Mouse (Mus musculus) liver, embryonic 13.5 days (tissue): Measurements from ENCODE around the gene Ccnjl. TPM values are rescaled to one million over a fixed set of nuclear protein-coding genes. Genes with fewer than 3 reads are reported as not detected.

Experiments used
- ATAC-seq: fragments of 200-750 bp; cut with Nextera tagmentation; 2 replicates; pipeline ENCODE4 v1.8.0; 2017; ENCODE audit warnings: low read depth, mild to moderate bottlenecking, moderate number of reproducible peaks, moderate library complexity
- DNase-seq: peaks from one replicate; pipeline ENCODE4 v3.0.0; 2022
- H3K27ac ChIP-seq: fragments of 300-500 bp; sonication (generic); 2 replicates; pipeline ENCODE4 v1.5.1; 2015; ENCODE audit warnings: moderate library complexity, mild to moderate bottlenecking, inconsistent platforms
- H3K27me3 ChIP-seq: fragments of 300-500 bp; sonication (generic); 2 replicates; pipeline ENCODE4 v1.6.1; 2015; ENCODE audit warnings: mild to moderate bottlenecking, inconsistent platforms
- H3K36me3 ChIP-seq: fragments of 300-500 bp; sonication (generic); 2 replicates; pipeline ENCODE4 v1.6.1; 2015; ENCODE audit warnings: mild to moderate bottlenecking, inconsistent platforms
- H3K4me1 ChIP-seq: fragments of 300-500 bp; sonication (generic); replicated peaks from 2 replicates; pipeline ENCODE4 v1.6.1; 2015; ENCODE audit warnings: inconsistent platforms
- H3K4me2 ChIP-seq: fragments of 300-500 bp; sonication (generic); 2 replicates; pipeline ENCODE4 v1.6.1; 2015; ENCODE audit warnings: inconsistent platforms, mild to moderate bottlenecking, moderate library complexity
- H3K4me3 ChIP-seq: fragments of 300-500 bp; sonication (generic); replicated peaks from 2 replicates; pipeline ENCODE4 v1.5.1; 2015; ENCODE audit warnings: mild to moderate bottlenecking, inconsistent platforms
- H3K9ac ChIP-seq: fragments of 300-500 bp; sonication (generic); 2 replicates; pipeline ENCODE4 v1.6.1; 2015; ENCODE audit warnings: mild to moderate bottlenecking, inconsistent platforms
- H3K9me3 ChIP-seq: fragments of 300-500 bp; sonication (generic); replicated peaks from 2 replicates; pipeline ENCODE4 v1.6.1; 2016; ENCODE audit warnings: inconsistent platforms
- WGBS: fragments of 180-500 bp; shearing (Covaris S2); methylation state at CpG from one replicate; pipeline ENCODE4 v1.1.7; 2015; ENCODE audit not compliant: insufficient replicate concordance; 5-methylcytosine and 5-hydroxymethylcytosine counted together
- polyA plus RNA-seq: library from polyadenylated mRNA; unstranded; fragments of >200 nt; fragmentation: Nextera tagmentation; extraction: Ambion mirVana; gene quantifications from 2 replicates; pipeline ENCODE4 v1.2.1, GENCODE M21; 2015

Gene Ccnjl
- polyA plus RNA-seq, 1 experiment from 2014 or later, result 2.7 TPM

DNA sequence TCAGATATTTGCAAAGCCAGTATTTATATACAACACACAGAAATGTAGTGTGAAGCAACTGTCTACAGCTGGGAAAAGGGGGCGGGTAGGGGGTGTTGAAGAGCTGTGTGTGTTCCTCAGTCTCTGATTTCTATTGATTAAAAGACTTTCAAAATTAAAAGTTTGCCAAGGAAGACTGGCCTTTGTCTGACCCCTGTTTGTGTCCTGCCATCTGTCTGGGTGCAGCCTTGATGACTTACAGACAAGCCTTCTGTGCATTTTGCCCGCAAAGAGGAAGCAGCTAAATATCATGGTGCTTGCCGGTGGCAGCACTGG lies 46.4 kb downstream of the Ccnjl start:
- H3K27ac ChIP-seq, result 0 out of 2 replicates have a peak overlapping the region, but pooled peaks have one; percentile 21
- H3K4me2 ChIP-seq, result no peak overlapping the region
- WGBS, result 13% methylated on average over 3 of the region's 3 CpGs
- ATAC-seq (no peak), DNase-seq (no peak)
- H3K9ac ChIP-seq, result no peak overlapping the region
- no peak overlapping the region for H3K4me3 ChIP-seq
- peaks cover 25% of the 10 kb centered on the region for H3K4me1 ChIP-seq
- H3K9me3 ChIP-seq, result no peaks in the 10 kb centered on the region
- H3K36me3 ChIP-seq, result 0 out of 2 replicates have a peak, but pooled peaks cover 3% of the 10 kb centered on the region
- no peaks in the 10 kb centered on the region for H3K27me3 ChIP-seq

- Histone ChIP-seq H3K9ac (no peak overlapping the region), H3K27ac (peak overlapping the region; percentile 21; the same call in 1 of the 2 replicates), H3K9me3 (no peaks in the 10 kb centered on the region), H3K4me1 (peaks cover 23% of the 10 kb centered on the region), H3K4me2 (peak overlapping the region; percentile 10; the same call in 1 of the 2 replicates), H3K27me3 (no peaks in the 10 kb centered on the region), H3K4me3 (no peak overlapping the region), H3K36me3 (0 out of 2 replicates have a peak, but pooled peaks cover 3% of the 10 kb centered on the region)
- WGBS, result 10% methylated on average over 9 of the region's 9 CpGs
- DNase-seq (no peak), ATAC-seq (0 out of 2 replicates have a peak, but pooled peaks have one; percentile 47)
Measured at GRCm38 (mm10) chr11:43575376-43576151, 47.0 kb downstream of the Ccnjl start.

DNA sequence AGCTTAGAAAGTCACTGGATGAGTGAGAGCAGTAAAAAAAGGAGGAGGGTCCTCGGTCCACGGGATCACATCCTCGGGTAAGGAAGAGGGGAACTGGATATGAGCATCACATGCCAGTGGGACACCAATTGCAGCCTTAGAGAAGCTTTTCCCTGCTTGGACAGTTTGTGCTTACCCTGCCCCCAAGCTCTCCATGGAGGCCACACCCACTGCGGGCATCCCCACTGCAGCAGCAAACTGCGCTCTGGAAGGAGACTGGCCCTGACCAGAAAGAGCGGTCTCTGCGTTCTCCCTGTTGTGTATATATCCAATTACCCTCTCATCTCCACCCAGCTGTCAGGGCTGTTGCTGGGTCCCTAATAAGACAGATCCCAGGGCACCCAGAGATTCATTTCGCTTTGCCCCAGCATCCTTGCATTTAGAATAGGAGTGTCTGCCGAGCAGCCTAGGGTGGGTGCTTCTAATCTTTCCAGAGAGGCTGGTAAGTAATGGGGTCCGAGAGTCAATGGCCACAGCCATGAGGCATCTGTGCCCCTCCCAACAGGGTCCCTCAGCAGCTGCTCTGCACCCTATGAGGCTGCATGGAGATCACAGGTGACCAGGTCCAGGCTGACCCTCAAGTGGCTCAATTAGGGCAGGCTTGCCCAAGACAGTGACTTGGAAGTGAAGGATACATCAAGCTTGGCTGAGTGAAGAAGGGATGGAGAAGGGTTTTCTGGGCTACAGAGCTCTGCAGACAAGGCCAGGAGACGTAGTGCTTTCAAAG lies 49.3 kb downstream of the Ccnjl start:
- DNase-seq (no peak), ATAC-seq (no peak)
- Histone ChIP-seq H3K4me2 (no peak overlapping the region), H3K36me3 (0 out of 2 replicates have a peak, but pooled peaks cover 3% of the 10 kb centered on the region), H3K4me1 (peaks cover 20% of the 10 kb centered on the region), H3K4me3 (no peak overlapping the region), H3K9me3 (no peaks in the 10 kb centered on the region), H3K9ac (no peak overlapping the region), H3K27ac (no peak overlapping the region), H3K27me3 (no peaks in the 10 kb centered on the region)
- 65% methylated on average over 11 of the region's 11 CpGs for WGBS

- ATAC-seq (no peak), DNase-seq (no peak)
- no peaks in the 10 kb centered on the region for H3K27me3 ChIP-seq
- H3K4me2 ChIP-seq, result no peak overlapping the region
- WGBS, result 83% methylated on average over 22 of the region's 22 CpGs
- no peak overlapping the region for H3K4me3 ChIP-seq
- no peak overlapping the region for H3K9ac ChIP-seq
- H3K27ac ChIP-seq, result no peak overlapping the region
- H3K9me3 ChIP-seq, result no peaks in the 10 kb centered on the region
- 0 out of 2 replicates have a peak, but pooled peaks cover 5% of the 10 kb centered on the region for H3K36me3 ChIP-seq
- H3K4me1 ChIP-seq, result no peaks in the 10 kb centered on the region
Measured at GRCm38 (mm10) chr11:43585211-43586005, 56.8 kb downstream of the Ccnjl start.

DNA sequence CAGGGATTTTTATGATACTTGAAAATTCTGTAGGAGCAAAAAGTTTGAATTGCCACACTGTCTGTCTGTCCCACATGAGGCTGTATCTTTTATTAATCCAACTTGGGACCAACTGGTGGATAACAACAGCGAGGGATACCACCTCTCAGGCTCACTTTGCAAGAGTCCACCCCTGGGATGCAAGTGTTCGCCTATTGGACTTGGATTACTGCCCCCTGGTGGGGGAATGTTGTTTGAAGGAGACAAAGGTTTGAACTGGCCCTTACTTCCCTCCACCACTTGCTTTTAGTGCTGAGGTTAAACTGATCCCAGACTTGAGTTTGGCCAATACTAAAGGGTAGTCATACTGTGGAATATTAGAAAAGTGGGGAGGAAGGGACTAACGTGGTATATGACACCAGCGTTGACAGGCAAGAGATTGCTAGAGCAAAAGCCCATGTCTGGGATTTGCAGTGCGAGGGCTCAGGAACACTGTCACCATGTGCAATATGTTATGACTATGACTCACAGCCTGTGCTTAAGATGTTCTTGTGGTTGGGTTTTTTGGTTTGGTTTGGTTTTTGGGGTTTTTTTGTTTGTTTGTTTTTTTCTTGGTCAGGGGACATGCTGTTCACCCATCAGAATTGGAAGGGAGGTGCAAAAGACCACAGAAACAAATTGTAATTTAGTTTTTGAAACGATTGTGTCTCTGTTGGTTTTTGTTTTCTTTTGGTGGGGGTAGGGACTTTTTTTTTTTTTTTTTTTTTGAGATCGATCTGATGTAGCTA lies 57.9 kb downstream of the Ccnjl start, which contains the start of gene 4933415A04Rik:
Gene 4933415A04Rik, plus strand, starts transcription at position 717 of the 767 bp plus-strand sequence.
- 0 out of 2 replicates have a peak, but pooled peaks cover 5% of the 10 kb centered on the region for H3K36me3 ChIP-seq
- no peak within 1 kb of the TSS for H3K9ac ChIP-seq
- WGBS, result 51% methylated on average over 7 of the region's 7 CpGs
- no peaks in the 10 kb centered on the region for H3K4me1 ChIP-seq
- no peak within 1 kb of the TSS for H3K4me2 ChIP-seq
- no peaks in the 10 kb centered on the region for H3K9me3 ChIP-seq
- H3K27me3 ChIP-seq, result no peaks in the 10 kb centered on the region
- no peak within 1 kb of the TSS for H3K27ac ChIP-seq
- H3K4me3 ChIP-seq, result no peak within 1 kb of the TSS
- peak; percentile 19 for DNase-seq
- no peak for ATAC-seq

GRCm38 (mm10) chr11:43589530-43590072 lies 61.0 kb downstream of the Ccnjl start:
- no peak overlapping the region for H3K4me3 ChIP-seq
- H3K27me3 ChIP-seq, result no peaks in the 10 kb centered on the region
- no peak overlapping the region for H3K4me2 ChIP-seq
- no peak overlapping the region for H3K27ac ChIP-seq
- no peak for ATAC-seq
- H3K9me3 ChIP-seq, result no peaks in the 10 kb centered on the region
- no peaks in the 10 kb centered on the region for H3K4me1 ChIP-seq
- DNase-seq, result no peak
- 0 out of 2 replicates have a peak, but pooled peaks cover 5% of the 10 kb centered on the region for H3K36me3 ChIP-seq
- H3K9ac ChIP-seq, result no peak overlapping the region
- WGBS, result 61% methylated on average over 6 of the region's 6 CpGs

- Histone ChIP-seq H3K36me3 (no peaks in the 10 kb centered on the region), H3K4me3 (no peak within 1 kb of the TSS), H3K27me3 (no peaks in the 10 kb centered on the region), H3K9ac (no peak within 1 kb of the TSS), H3K4me1 (no peaks in the 10 kb centered on the region), H3K9me3 (no peaks in the 10 kb centered on the region), H3K4me2 (no peak within 1 kb of the TSS), H3K27ac (no peak within 1 kb of the TSS)
- no peak for ATAC-seq
- 60% methylated on average over 5 of the region's 5 CpGs for WGBS
- no peak for DNase-seq
Measured at GRCm38 (mm10) chr11:43601440-43601839, 72.9 kb downstream of the Ccnjl start, which contains the start of gene Fabp6. Gene Fabp6 (minus strand): TSS chr11:43601540.

DNA sequence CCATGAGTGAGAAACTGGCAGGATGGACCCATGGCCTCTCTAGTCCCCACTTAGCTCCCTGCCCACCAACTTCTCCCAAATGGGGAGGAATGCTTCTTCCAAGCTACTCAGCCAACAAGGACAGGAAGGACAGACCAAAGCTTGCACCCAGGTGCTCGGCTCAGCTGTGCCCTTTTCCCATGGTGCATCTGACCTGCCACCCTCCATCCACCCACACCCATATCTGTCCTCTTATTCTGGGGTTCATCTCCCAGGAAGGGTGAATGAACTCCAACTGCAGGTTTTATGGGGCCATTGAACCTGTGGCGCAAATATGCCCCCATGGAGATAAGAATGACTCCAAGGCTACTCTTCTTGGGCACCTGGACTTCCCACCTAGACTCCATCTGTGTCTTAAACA lies 75.6 kb downstream of the Ccnjl start:
- Histone ChIP-seq H3K27ac (no peak overlapping the region), H3K4me3 (no peak overlapping the region), H3K9ac (no peak overlapping the region), H3K36me3 (no peaks in the 10 kb centered on the region), H3K9me3 (no peaks in the 10 kb centered on the region), H3K4me2 (no peak overlapping the region), H3K4me1 (no peaks in the 10 kb centered on the region), H3K27me3 (no peaks in the 10 kb centered on the region)
- 70% methylated on average over 2 of the region's 2 CpGs for WGBS
- DNase-seq (no peak), ATAC-seq (no peak)

DNA sequence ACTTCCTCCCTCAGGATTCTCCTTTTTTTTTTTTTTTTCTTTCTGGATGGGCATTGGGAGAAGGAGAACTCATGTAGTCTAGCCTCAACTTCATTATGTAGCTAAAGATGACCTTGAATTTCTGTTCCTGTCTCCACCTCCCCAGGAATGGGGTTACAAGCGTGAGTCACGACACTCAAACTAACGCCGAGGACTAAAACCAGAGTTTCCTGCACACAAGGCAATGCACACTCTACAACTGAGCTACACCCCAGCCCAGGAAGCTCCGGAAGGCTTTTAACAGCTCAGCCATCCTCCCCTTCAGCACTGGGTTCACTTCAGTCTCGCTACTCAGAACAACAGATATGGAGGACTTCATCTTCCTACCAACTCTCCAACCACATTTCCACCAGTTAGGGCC lies 76.3 kb downstream of the Ccnjl start:
- WGBS, result 36% methylated on average over 6 of the region's 6 CpGs
- DNase-seq (no peak), ATAC-seq (no peak)
- Histone ChIP-seq H3K4me2 (no peak overlapping the region), H3K4me1 (no peaks in the 10 kb centered on the region), H3K9me3 (no peaks in the 10 kb centered on the region), H3K9ac (no peak overlapping the region), H3K4me3 (no peak overlapping the region), H3K27me3 (no peaks in the 10 kb centered on the region), H3K36me3 (no peaks in the 10 kb centered on the region), H3K27ac (no peak overlapping the region)

DNA sequence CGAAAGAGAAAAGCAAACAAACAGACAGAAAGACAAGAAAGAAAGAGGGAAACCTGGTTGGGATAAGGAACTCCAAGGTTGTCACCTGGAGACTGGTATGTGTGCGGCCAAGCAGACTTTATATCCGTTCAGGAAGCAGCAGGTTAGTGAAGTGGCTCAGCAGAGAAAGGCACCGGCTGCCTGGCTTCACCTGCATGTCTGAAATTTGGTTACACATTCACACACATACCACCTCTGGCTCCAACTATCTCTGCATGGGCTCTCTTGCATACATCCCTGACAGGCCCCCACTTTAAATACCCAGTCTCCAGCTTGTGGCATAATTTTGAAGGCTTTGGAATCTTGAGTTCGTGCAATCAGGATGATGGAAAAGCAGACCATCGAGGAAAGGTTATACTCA lies 77.3 kb downstream of the Ccnjl start:
- DNase-seq (no peak), ATAC-seq (no peak)
- no peaks in the 10 kb centered on the region for H3K27me3 ChIP-seq
- no peak overlapping the region for H3K4me2 ChIP-seq
- H3K9ac ChIP-seq, result no peak overlapping the region
- H3K9me3 ChIP-seq, result no peaks in the 10 kb centered on the region
- H3K27ac ChIP-seq, result no peak overlapping the region
- no peaks in the 10 kb centered on the region for H3K36me3 ChIP-seq
- no peaks in the 10 kb centered on the region for H3K4me1 ChIP-seq
- WGBS, result 65% methylated on average over 6 of the region's 6 CpGs
- H3K4me3 ChIP-seq, result no peak overlapping the region
